Mouse (Mus musculus): ENCODE results near the gene Vmac. TPM values are rescaled to one million over a fixed set of nuclear protein-coding genes. Genes with fewer than 3 reads are reported as not detected.
A peak's percentile ranks its signal among the peaks of the same experiment; 100 is the strongest.

Gene Vmac
- 17.7 TPM in 2 replicates for polyA plus RNA-seq (2014; fragmentation: Nextera tagmentation; extraction: Ambion mirVana)

DNA sequence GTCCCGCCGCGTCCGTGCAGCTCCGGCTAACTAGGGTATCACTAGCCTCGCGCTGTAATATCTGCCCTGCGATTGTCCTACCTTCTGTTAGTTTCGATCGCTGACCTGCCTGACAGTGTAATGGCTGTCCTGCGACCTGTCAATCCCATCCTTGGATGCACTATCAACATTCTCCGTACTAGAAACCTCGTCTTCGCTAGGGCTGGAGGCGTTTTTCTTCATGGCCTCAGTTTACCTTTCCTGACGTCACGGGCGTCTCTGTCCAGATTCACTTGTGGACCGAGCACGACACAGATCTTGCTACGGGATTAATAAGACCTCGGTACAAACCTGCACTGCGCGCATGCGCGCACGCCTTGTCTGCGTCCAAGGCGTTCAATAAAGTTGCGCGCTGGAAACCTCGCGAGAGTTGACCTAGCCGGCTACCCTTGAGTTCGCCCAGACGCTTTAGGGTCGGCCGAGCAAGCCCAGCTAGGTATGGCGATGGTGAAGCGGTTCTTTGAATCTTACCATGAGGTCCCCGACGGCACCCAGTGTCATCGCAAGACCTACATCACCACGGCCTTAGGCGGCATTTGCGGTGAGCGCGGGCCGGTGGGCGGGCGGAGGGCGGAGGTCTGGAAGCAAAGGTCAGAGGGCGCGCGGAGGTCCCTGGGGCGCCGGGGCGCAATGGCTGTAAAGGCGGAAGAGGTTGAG, at the start of gene Vmac, which contains the start of gene Ndufa11:
Gene Vmac, minus strand, starts transcription at position 660 of the 696 bp plus-strand sequence.
Gene Ndufa11, plus strand, starts transcription at position 405 of the 696 bp plus-strand sequence.
- peak within 1 kb of the TSS; percentile 91 for H3K9ac ChIP-seq (ENCODE audit: low read length)
- under 1% methylated on average over 59 of the region's 59 CpGs for WGBS

DNA sequence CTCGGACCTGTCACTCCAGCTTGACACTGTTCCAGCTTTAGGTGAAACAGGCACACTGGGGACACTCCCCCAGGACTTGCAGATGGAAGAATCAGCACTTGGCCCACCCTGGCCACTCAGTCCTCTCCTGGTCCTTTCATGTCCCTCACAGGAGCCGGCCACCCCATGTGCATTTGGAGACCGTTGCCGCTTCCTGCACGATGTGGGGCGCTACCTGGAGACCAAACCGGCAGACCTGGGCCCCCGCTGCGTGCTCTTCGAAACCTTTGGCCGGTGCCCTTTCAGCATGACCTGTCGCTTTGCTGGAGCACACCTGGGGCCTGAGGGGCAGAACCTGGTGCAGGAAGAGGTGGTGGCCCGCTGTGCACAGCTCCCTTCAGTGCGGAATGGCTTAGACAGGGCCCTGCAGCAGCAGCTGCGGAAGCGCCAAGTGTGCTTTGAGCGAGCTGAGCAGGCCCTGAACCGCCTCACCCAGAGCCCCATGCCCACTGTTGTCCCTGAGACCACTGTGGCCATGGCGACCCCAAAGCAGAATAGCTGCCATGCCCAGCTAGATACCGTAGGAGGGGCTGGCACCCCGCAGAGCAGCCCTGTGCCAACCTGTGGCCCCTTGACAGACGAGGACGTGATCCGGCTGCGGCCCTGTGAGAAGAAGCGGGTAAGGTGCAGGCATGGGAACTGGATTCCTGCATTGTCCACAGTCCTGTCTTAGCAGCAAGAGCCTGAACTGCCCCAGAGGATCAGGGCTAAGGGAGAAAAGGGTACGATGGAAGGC, 49.0 kb upstream of the Vmac start:
- Histone ChIP-seq H3K36me3 (ENCODE audit: control insufficient read depth, insufficient read depth, low read length) (peaks cover 53% of the 10 kb centered on the region), H3K9ac (ENCODE audit: low read length) (no peak overlapping the region), H3K4me1 (ENCODE audit: control insufficient read depth in 2 of 2, insufficient read depth in 2 of 2, low read length in 2 of 2) (peaks cover 15 to 22% of the 10 kb centered on the region in 2 experiments), H3K27ac (replicated peaks in 1 of 2; ENCODE audit: control insufficient read depth in 1 of 2, insufficient read depth in 1 of 2, low read depth in 2 of 2, low read length in 2 of 2) (no peak overlapping the region), H3K9me3 (ENCODE audit: control insufficient read depth, low read length) (no peaks in the 10 kb centered on the region), H3K4me3 (ENCODE audit: control insufficient read depth in 1 of 2, insufficient read depth in 1 of 2, low read depth in 1 of 2, low read length in 2 of 2) (no peak overlapping the region), H3K27me3 (ENCODE audit: control insufficient read depth, insufficient read depth, low read length) (no peaks in the 10 kb centered on the region), H3K4me2 (ENCODE audit: low read length) (no peak overlapping the region)
- no peak for ATAC-seq (ENCODE audit: insufficient number of reproducible peaks, insufficient read depth, low FRiP score, low read depth)
- 95% methylated on average over 27 of the region's 27 CpGs for WGBS

More for the DNA sequence above, at the start of gene Vmac, which contains the start of gene Ndufa11:
- Histone ChIP-seq H3K4me1 (ENCODE audit: control insufficient read depth in 2 of 2, insufficient read depth in 2 of 2, low read length in 2 of 2) (peaks cover 3 to 26% of the 10 kb centered on the region in 2 experiments; a peak in 3 of 4 replicates), H3K27me3 (ENCODE audit: control insufficient read depth, insufficient read depth, low read length) (no peaks in the 10 kb centered on the region), H3K4me2 (ENCODE audit: low read length) (peak within 1 kb of the TSS; percentile 81), H3K4me3 (ENCODE audit: control insufficient read depth in 1 of 2, insufficient read depth in 1 of 2, low read depth in 1 of 2, low read length in 2 of 2) (peak within 1 kb of the TSS; percentile 73), H3K36me3 (ENCODE audit: control insufficient read depth, insufficient read depth, low read length) (peaks cover 31% of the 10 kb centered on the region), H3K27ac (replicated peaks in 1 of 2; ENCODE audit: control insufficient read depth in 1 of 2, insufficient read depth in 1 of 2, low read depth in 2 of 2, low read length in 2 of 2) (peak within 1 kb of the TSS; percentile 71 to 78), H3K9me3 (ENCODE audit: control insufficient read depth, low read length) (no peaks in the 10 kb centered on the region)
- peak; percentile 68 for ATAC-seq (ENCODE audit: insufficient number of reproducible peaks, insufficient read depth, low FRiP score, low read depth)

DNA sequence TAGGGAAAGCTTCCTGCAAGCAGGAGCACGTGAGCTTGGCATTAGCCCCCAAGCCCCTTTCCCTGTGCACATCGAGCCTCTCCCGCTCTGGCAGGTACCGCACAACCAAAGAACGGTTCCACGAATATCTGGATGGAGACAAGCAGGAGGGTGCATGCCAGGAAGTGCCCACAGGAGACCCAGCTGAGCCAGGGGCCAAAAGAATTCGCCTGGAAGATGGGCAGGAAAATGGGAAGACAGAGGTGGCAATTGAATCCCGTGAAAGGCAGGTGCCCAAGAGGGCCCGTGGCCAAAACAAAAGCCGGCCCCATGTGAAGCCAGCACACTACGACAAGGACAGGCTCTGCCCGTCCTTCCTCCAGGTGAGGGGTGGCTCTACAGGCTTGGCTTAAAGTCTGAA, 47.6 kb upstream of the Vmac start:
- Histone ChIP-seq H3K4me1 (ENCODE audit: control insufficient read depth in 2 of 2, insufficient read depth in 2 of 2, low read length in 2 of 2) (peaks cover 20 to 26% of the 10 kb centered on the region in 2 experiments), H3K36me3 (ENCODE audit: control insufficient read depth, insufficient read depth, low read length) (peaks cover 42% of the 10 kb centered on the region), H3K27ac (replicated peaks in 1 of 2; ENCODE audit: control insufficient read depth in 1 of 2, insufficient read depth in 1 of 2, low read depth in 2 of 2, low read length in 2 of 2) (peak overlapping the region in 1 of 2 experiments; percentile 97; a peak in 2 of 4 replicates), H3K9me3 (ENCODE audit: control insufficient read depth, low read length) (no peaks in the 10 kb centered on the region), H3K4me3 (ENCODE audit: control insufficient read depth in 1 of 2, insufficient read depth in 1 of 2, low read depth in 1 of 2, low read length in 2 of 2) (peak overlapping the region; percentile 80 to 87), H3K4me2 (ENCODE audit: low read length) (peak overlapping the region; percentile 81), H3K27me3 (ENCODE audit: control insufficient read depth, insufficient read depth, low read length) (no peaks in the 10 kb centered on the region), H3K9ac (ENCODE audit: low read length) (peak overlapping the region; percentile 89)
- 52% methylated on average over 12 of the region's 12 CpGs for WGBS
- ATAC-seq (ENCODE audit: insufficient number of reproducible peaks, insufficient read depth, low FRiP score, low read depth) = no peak

DNA sequence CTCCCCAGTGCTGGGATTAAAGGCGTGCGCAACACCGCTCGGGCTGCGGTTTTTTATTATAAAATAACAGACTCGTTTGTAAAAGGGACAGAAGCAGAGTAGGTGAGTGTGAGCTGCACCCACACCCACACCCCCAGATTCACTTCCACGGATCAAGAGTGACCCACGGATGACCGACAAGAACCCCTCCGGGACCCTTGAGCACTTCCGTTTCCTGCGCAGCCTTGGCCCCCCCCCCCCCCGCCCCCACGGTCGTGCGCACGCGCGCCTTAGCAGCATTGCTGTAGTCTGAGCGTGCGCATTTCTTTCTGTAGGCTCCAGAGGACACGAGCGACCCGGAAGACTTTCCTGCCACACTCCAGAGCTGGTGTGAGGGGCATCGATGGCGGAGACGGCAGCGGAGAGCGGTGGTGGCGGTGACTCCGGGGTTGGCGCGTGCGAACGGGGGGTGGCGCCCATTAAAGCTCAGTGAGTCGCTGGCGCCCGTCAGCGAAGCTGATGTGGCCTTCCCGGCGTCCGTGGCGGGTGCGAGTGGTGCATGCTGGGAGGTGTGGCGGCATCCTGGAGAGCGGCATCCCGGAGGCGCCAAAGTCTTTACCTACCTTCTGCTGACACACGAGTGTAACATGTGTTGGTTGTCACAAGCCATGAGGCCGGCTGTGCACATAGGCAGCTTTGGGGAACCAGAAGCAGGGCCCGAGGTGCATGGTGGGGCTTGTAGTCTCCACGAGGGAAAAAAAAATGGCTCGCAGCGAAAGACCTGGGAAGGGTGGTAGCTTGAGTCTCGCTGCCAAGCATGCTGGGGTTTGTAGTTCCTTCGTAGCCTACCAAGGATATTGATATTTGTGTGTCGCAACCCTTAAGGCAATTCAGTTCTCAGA, 46.9 kb upstream of the Vmac start, which contains the start of gene Dus3l:
Gene Dus3l, plus strand, starts transcription at position 284 of the 881 bp plus-strand sequence.
- H3K36me3 ChIP-seq (ENCODE audit: control insufficient read depth, insufficient read depth, low read length) = peaks cover 34% of the 10 kb centered on the region
- peak; percentile 76 for ATAC-seq (ENCODE audit: insufficient number of reproducible peaks, insufficient read depth, low FRiP score, low read depth)

DNA sequence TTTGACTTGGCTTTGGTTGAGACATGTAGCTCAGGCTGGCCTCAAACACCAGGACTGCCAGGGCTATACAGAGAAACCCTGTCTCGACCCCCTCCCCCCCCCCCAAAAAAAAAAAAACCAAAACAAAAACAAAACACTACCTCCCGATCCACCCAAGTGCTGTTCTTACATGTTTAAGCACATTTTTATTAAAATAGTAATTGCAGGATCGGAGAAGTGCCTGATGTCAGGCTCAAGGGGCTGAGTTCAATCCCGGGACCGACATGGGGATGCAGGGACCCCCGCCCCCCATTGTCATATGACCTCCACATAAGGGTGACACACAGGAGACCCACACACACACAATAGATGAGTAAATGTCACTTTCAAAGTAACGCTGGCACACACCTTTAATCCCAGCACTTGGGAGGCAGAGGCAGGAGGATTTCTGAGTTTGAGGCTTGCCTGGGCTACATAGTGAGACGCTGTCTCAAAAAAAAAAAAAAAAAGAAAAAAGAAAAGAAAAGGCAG, 46.0 kb upstream of the Vmac start:
- WGBS = 72% methylated on average over 8 of the region's 8 CpGs
- Histone ChIP-seq H3K9me3 (ENCODE audit: control insufficient read depth, low read length) (no peaks in the 10 kb centered on the region), H3K27me3 (ENCODE audit: control insufficient read depth, insufficient read depth, low read length) (0 out of 2 replicates have a peak, but pooled peaks cover 3% of the 10 kb centered on the region), H3K9ac (ENCODE audit: low read length) (0 out of 2 replicates have a peak overlapping the region, but pooled peaks have one; percentile 89), H3K4me1 (ENCODE audit: control insufficient read depth in 2 of 2, insufficient read depth in 2 of 2, low read length in 2 of 2) (peaks cover 20 to 26% of the 10 kb centered on the region in 2 experiments), H3K4me2 (ENCODE audit: low read length) (peak overlapping the region; percentile 81), H3K27ac (replicated peaks in 1 of 2; ENCODE audit: control insufficient read depth in 1 of 2, insufficient read depth in 1 of 2, low read depth in 2 of 2, low read length in 2 of 2) (peak overlapping the region; percentile 92 to 97), H3K36me3 (ENCODE audit: control insufficient read depth, insufficient read depth, low read length) (peaks cover 25% of the 10 kb centered on the region), H3K4me3 (ENCODE audit: control insufficient read depth in 1 of 2, insufficient read depth in 1 of 2, low read depth in 1 of 2, low read length in 2 of 2) (peak overlapping the region in 1 of 2 experiments; percentile 80; a peak in 3 of 4 replicates)
- no peak for ATAC-seq (ENCODE audit: insufficient number of reproducible peaks, insufficient read depth, low FRiP score, low read depth)

More for the DNA sequence above, 46.9 kb upstream of the Vmac start, which contains the start of gene Dus3l:
- H3K4me1 ChIP-seq (ENCODE audit: control insufficient read depth in 2 of 2, insufficient read depth in 2 of 2, low read length in 2 of 2) = peaks cover 20 to 26% of the 10 kb centered on the region in 2 experiments
- H3K27ac ChIP-seq (replicated peaks in 1 of 2; ENCODE audit: control insufficient read depth in 1 of 2, insufficient read depth in 1 of 2, low read depth in 2 of 2, low read length in 2 of 2) = peak within 1 kb of the TSS; percentile 97
- H3K9me3 ChIP-seq (ENCODE audit: control insufficient read depth, low read length) = no peaks in the 10 kb centered on the region
- under 1% methylated on average over 49 of the region's 58 CpGs for WGBS
- H3K4me2 ChIP-seq (ENCODE audit: low read length) = peak within 1 kb of the TSS; percentile 81
- 0 out of 2 replicates have a peak, but pooled peaks cover 3% of the 10 kb centered on the region for H3K27me3 ChIP-seq (ENCODE audit: control insufficient read depth, insufficient read depth, low read length)
- H3K4me3 ChIP-seq (ENCODE audit: control insufficient read depth in 1 of 2, insufficient read depth in 1 of 2, low read depth in 1 of 2, low read length in 2 of 2) = peak within 1 kb of the TSS; percentile 80 to 87
- peak within 1 kb of the TSS; percentile 89 for H3K9ac ChIP-seq (ENCODE audit: low read length)

DNA sequence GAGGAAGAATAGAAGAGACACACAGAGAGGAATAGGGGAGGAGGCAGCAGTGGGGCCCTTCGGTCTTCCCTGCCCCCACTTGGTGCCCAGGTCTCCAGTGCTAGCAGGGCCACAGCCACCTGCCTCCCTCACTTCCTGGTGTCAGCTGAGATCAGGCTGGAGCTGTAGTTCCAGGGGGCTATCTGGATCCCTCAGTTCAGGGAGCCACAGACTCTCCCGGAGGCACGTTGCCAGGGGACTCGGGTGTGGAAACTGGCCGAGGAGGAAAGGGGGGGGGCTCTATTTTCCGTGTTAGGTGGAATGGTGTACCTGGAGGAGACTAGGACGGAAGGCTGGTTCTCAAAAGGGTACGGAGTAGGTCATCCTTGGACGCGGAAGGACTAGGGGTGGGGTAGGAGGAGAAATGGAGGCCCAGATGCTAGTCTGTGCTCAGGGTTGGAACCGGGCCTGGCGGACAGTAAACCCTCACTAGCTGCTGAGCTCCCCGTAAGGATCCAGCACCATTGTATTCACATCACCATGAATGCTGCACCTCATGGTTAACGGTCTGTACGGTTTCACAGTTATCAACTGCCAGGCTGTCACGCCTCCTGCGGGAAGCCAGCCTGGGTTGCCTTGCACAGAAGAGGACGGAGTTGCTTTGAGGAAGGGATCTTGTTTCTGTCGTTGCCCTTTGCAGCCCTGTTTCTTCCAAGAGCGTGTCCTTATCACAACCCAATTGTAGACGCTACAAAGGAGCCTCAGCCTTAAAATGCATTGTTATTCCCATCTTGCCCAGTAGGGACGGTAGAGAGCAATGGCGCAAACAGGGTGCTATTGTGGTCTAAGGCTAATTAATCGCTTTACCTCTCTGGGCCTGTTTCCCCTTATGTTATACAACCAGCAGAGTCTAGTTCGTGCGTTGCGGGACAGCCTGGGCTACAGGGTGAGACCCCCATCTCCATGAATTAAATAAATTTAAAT, 45.2 kb upstream of the Vmac start:
- no peak for ATAC-seq (ENCODE audit: insufficient number of reproducible peaks, insufficient read depth, low FRiP score, low read depth)
- Histone ChIP-seq H3K27ac (replicated peaks in 1 of 2; ENCODE audit: control insufficient read depth in 1 of 2, insufficient read depth in 1 of 2, low read depth in 2 of 2, low read length in 2 of 2) (peak overlapping the region; percentile 87 to 90), H3K4me1 (ENCODE audit: control insufficient read depth in 2 of 2, insufficient read depth in 2 of 2, low read length in 2 of 2) (peaks cover 20 to 26% of the 10 kb centered on the region in 2 experiments), H3K36me3 (ENCODE audit: control insufficient read depth, insufficient read depth, low read length) (peaks cover 18% of the 10 kb centered on the region), H3K4me3 (ENCODE audit: control insufficient read depth in 1 of 2, insufficient read depth in 1 of 2, low read depth in 1 of 2, low read length in 2 of 2) (peak overlapping the region in 1 of 2 experiments; percentile 44; a peak in 1 of 4 replicates), H3K4me2 (ENCODE audit: low read length) (peak overlapping the region; percentile 81), H3K27me3 (ENCODE audit: control insufficient read depth, insufficient read depth, low read length) (0 out of 2 replicates have a peak, but pooled peaks cover 5% of the 10 kb centered on the region), H3K9me3 (ENCODE audit: control insufficient read depth, low read length) (no peaks in the 10 kb centered on the region), H3K9ac (ENCODE audit: low read length) (peak overlapping the region; percentile 67; the same call in 1 of the 2 replicates)
- 41% methylated on average over 27 of the region's 27 CpGs for WGBS
